In genomic region chr7:112859887-112860286, GRCm38 (mm10) we compare ENCODE assay signal across 12 mouse cellular contexts.
"Had no signal": no experiment of that assay in that cellular context is flagged by ENCODE, and none has a peak within 500 bp of the region (broad histone marks: within the 10 kb centered on the region; RNA-seq: fewer than 3 reads in every experiment).

No protein-coding gene starts in this region.

- H3K27me3 ChIP-seq: kidney, embryonic 15.5 days; midbrain, embryonic 15.5 days; neural tube, embryonic 12.5 days had no signal

- ATAC-seq: lung, postnatal 0 days; midbrain, embryonic 15.5 days had no signal

- H3K4me3 ChIP-seq: kidney, embryonic 15.5 days; limb, embryonic 10.5 days; liver, embryonic 15.5 days; megakaryocyte, embryonic 14.5 days; midbrain, embryonic 15.5 days; neural tube, embryonic 12.5 days had no signal

- H3K27ac ChIP-seq: kidney, embryonic 15.5 days; limb, embryonic 10.5 days; liver, embryonic 15.5 days; midbrain, embryonic 15.5 days; neural tube, embryonic 12.5 days had no signal

- DNase-seq: kidney, postnatal 14 days; lung, adult 2 months; lung, postnatal 36 days; retina, postnatal 1 day; thymus, postnatal 4 days had no signal
